Mouse (Mus musculus): ENCODE measurements at regions not wholly inside any gene's neighbourhood (a gene's known extent, or its start where the extent isn't known, plus 50 kb on each side); places are given as distances from the start of the nearest gene placed in this dataset.

- H3K4me2 ChIP-seq (ENCODE audit: low read depth, severe bottlenecking), result no peak overlapping the region
- H3K4me3 ChIP-seq (ENCODE audit: low read depth, low read length), result no peak overlapping the region
- no peaks in the 10 kb centered on the region for H3K4me1 ChIP-seq (ENCODE audit: control insufficient read depth, insufficient read depth, low read length)
- H3K9ac ChIP-seq (ENCODE audit: low read length), result no peak overlapping the region
- no peak for ATAC-seq (ENCODE audit: insufficient number of reproducible peaks, low FRiP score, low TSS enrichment, low read depth)
- H3K9me3 ChIP-seq (ENCODE audit: control insufficient read depth, low read length), result peaks cover 3% of the 10 kb centered on the region; the same call in 1 of the 2 replicates
- no peaks in the 10 kb centered on the region for H3K27me3 ChIP-seq (ENCODE audit: control insufficient read depth, insufficient read depth, low read length)
- no peak for DNase-seq (ENCODE audit: low spot score)
- 68% methylated on average over 4 of the region's 4 CpGs for WGBS
- no peaks in the 10 kb centered on the region for H3K36me3 ChIP-seq (ENCODE audit: control insufficient read depth, insufficient read depth, low read length)
- no peak overlapping the region for H3K27ac ChIP-seq (replicated peaks; ENCODE audit: low read depth, low read length)
Measured at GRCm38 (mm10) chr3:54526618-54527017, 165.7 kb downstream of the Postn start.

DNA sequence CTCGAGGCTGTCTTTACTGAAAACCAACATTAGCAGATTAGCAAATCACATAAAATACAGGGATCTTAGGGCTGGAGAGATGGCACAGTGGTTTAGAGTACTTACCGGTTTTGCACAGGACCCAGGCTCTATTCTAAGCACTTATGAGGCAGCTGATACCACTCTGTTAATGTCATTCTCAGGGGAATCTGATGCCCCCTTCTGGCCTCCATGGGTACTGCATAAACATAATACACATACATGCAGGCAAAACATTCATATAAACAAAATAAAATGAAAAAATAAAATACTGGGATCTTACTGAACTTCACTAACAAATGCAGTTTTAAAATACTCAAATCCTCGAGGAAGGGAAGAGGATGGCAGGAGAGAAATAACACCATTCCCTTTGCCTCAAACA lies 164.3 kb upstream of the Supt20 start:
- H3K4me3 ChIP-seq (ENCODE audit: low read depth, low read length), result no peak overlapping the region
- DNase-seq (ENCODE audit: low spot score) (no peak), ATAC-seq (ENCODE audit: insufficient number of reproducible peaks, low FRiP score, low TSS enrichment, low read depth) (no peak)
- 86% methylated on average over 3 of the region's 3 CpGs for WGBS
- H3K9me3 ChIP-seq (ENCODE audit: control insufficient read depth, low read length), result peaks cover 3% of the 10 kb centered on the region; the same call in 1 of the 2 replicates
- no peaks in the 10 kb centered on the region for H3K36me3 ChIP-seq (ENCODE audit: control insufficient read depth, insufficient read depth, low read length)
- no peak overlapping the region for H3K27ac ChIP-seq (replicated peaks; ENCODE audit: low read depth, low read length)
- no peak overlapping the region for H3K4me2 ChIP-seq (ENCODE audit: low read depth, severe bottlenecking)
- no peaks in the 10 kb centered on the region for H3K4me1 ChIP-seq (ENCODE audit: control insufficient read depth, insufficient read depth, low read length)
- H3K9ac ChIP-seq (ENCODE audit: low read length), result no peak overlapping the region
- H3K27me3 ChIP-seq (ENCODE audit: control insufficient read depth, insufficient read depth, low read length), result no peaks in the 10 kb centered on the region

DNA sequence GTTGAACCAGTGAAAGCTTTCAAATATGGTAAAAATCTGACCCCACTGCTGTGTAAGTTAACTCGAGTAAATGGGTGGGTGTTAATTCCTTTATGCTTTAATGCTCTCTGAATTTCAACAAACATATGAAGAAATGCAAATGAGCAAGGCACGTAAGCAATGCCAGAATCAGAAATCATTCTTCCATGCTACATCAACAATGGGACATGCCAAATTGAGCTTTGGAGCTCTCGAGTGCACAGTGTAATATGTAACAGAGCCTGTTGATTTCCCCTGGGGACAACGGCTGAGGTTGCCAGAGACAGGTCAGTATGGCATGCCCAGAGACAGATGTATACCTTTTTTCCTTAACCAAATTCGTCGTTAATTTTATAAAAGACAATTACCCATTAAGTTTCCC lies 162.4 kb upstream of the Supt20 start:
- H3K4me1 ChIP-seq (ENCODE audit: control insufficient read depth, insufficient read depth, low read length), result no peaks in the 10 kb centered on the region
- H3K27me3 ChIP-seq (ENCODE audit: control insufficient read depth, insufficient read depth, low read length), result no peaks in the 10 kb centered on the region
- peaks cover 3% of the 10 kb centered on the region; the same call in 1 of the 2 replicates for H3K9me3 ChIP-seq (ENCODE audit: control insufficient read depth, low read length)
- H3K36me3 ChIP-seq (ENCODE audit: control insufficient read depth, insufficient read depth, low read length), result no peaks in the 10 kb centered on the region
- no peak overlapping the region for H3K27ac ChIP-seq (replicated peaks; ENCODE audit: low read depth, low read length)
- no peak overlapping the region for H3K9ac ChIP-seq (ENCODE audit: low read length)
- WGBS, result 78% methylated on average over 6 of the region's 6 CpGs
- no peak for ATAC-seq (ENCODE audit: insufficient number of reproducible peaks, low FRiP score, low TSS enrichment, low read depth)
- H3K4me3 ChIP-seq (ENCODE audit: low read depth, low read length), result no peak overlapping the region
- no peak for DNase-seq (ENCODE audit: low spot score)
- H3K4me2 ChIP-seq (ENCODE audit: low read depth, severe bottlenecking), result no peak overlapping the region

- WGBS, result 86% methylated on average over 7 of the region's 7 CpGs
- Histone ChIP-seq H3K4me3 (ENCODE audit: low read depth, low read length) (no peak overlapping the region), H3K27me3 (ENCODE audit: control insufficient read depth, insufficient read depth, low read length) (no peaks in the 10 kb centered on the region), H3K9ac (ENCODE audit: low read length) (no peak overlapping the region), H3K4me2 (ENCODE audit: low read depth, severe bottlenecking) (no peak overlapping the region), H3K36me3 (ENCODE audit: control insufficient read depth, insufficient read depth, low read length) (no peaks in the 10 kb centered on the region), H3K4me1 (ENCODE audit: control insufficient read depth, insufficient read depth, low read length) (no peaks in the 10 kb centered on the region), H3K9me3 (ENCODE audit: control insufficient read depth, low read length) (no peaks in the 10 kb centered on the region), H3K27ac (replicated peaks; ENCODE audit: low read depth, low read length) (no peak overlapping the region)
- ATAC-seq (ENCODE audit: insufficient number of reproducible peaks, low FRiP score, low TSS enrichment, low read depth), result no peak
- no peak for DNase-seq (ENCODE audit: low spot score)
Measured at GRCm38 (mm10) chr3:54535361-54535760, 157.2 kb upstream of the Supt20 start.

DNA sequence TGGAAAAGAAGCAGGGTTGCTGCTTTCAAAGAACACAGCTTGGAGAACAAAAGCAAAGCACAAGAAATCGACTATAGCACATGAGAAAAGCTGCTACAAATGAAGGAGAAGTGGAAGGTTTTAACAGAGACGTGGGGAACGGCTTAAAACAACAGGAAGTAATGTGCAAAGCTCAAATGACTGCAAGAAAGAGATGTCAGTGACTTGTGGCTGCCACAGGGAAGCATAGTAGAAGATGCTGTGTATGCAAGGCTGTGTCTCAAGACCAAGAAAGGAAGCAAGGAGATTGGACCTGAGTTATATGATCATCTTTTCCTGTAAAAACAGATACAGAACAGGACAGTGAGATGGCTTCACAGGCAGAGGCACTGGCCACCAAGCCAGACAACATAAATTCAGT lies 154.6 kb upstream of the Supt20 start:
- Histone ChIP-seq H3K4me1 (ENCODE audit: control insufficient read depth, insufficient read depth, low read length) (no peaks in the 10 kb centered on the region), H3K4me3 (ENCODE audit: low read depth, low read length) (no peak overlapping the region), H3K4me2 (ENCODE audit: low read depth, severe bottlenecking) (no peak overlapping the region), H3K36me3 (ENCODE audit: control insufficient read depth, insufficient read depth, low read length) (no peaks in the 10 kb centered on the region), H3K9ac (ENCODE audit: low read length) (no peak overlapping the region), H3K27me3 (ENCODE audit: control insufficient read depth, insufficient read depth, low read length) (no peaks in the 10 kb centered on the region), H3K27ac (replicated peaks; ENCODE audit: low read depth, low read length) (no peak overlapping the region), H3K9me3 (ENCODE audit: control insufficient read depth, low read length) (peaks cover 3% of the 10 kb centered on the region; the same call in 1 of the 2 replicates)
- 52% methylated on average over 3 of the region's 3 CpGs for WGBS
- DNase-seq (ENCODE audit: low spot score) (no peak), ATAC-seq (ENCODE audit: insufficient number of reproducible peaks, low FRiP score, low TSS enrichment, low read depth) (no peak)

- Histone ChIP-seq H3K27ac (replicated peaks; ENCODE audit: low read depth, low read length) (no peak overlapping the region), H3K9me3 (ENCODE audit: control insufficient read depth, low read length) (peaks cover 4% of the 10 kb centered on the region; the same call in 1 of the 2 replicates), H3K9ac (ENCODE audit: low read length) (no peak overlapping the region), H3K4me1 (ENCODE audit: control insufficient read depth, insufficient read depth, low read length) (no peaks in the 10 kb centered on the region), H3K27me3 (ENCODE audit: control insufficient read depth, insufficient read depth, low read length) (no peaks in the 10 kb centered on the region), H3K4me3 (ENCODE audit: low read depth, low read length) (no peak overlapping the region), H3K4me2 (ENCODE audit: low read depth, severe bottlenecking) (no peak overlapping the region), H3K36me3 (ENCODE audit: control insufficient read depth, insufficient read depth, low read length) (no peaks in the 10 kb centered on the region)
- WGBS, result 50% methylated on average over 3 of the region's 3 CpGs
- no peak for ATAC-seq (ENCODE audit: insufficient number of reproducible peaks, low FRiP score, low TSS enrichment, low read depth)
- no peak for DNase-seq (ENCODE audit: low spot score)
Measured at GRCm38 (mm10) chr3:54540540-54541080, 152.0 kb upstream of the Supt20 start.

GRCm38 (mm10) chr3:54541389-54541788 lies 151.2 kb upstream of the Supt20 start:
- ATAC-seq (ENCODE audit: insufficient number of reproducible peaks, low FRiP score, low TSS enrichment, low read depth), result no peak
- Histone ChIP-seq H3K4me1 (ENCODE audit: control insufficient read depth, insufficient read depth, low read length) (no peaks in the 10 kb centered on the region), H3K4me3 (ENCODE audit: low read depth, low read length) (no peak overlapping the region), H3K27me3 (ENCODE audit: control insufficient read depth, insufficient read depth, low read length) (no peaks in the 10 kb centered on the region), H3K27ac (replicated peaks; ENCODE audit: low read depth, low read length) (no peak overlapping the region), H3K9me3 (ENCODE audit: control insufficient read depth, low read length) (peaks cover 4% of the 10 kb centered on the region; the same call in 1 of the 2 replicates), H3K36me3 (ENCODE audit: control insufficient read depth, insufficient read depth, low read length) (no peaks in the 10 kb centered on the region), H3K4me2 (ENCODE audit: low read depth, severe bottlenecking) (no peak overlapping the region), H3K9ac (ENCODE audit: low read length) (no peak overlapping the region)
- WGBS, result 93% methylated on average over 5 of the region's 5 CpGs
- no peak for DNase-seq (ENCODE audit: low spot score)

GRCm38 (mm10) chr3:54545393-54545792 lies 147.2 kb upstream of the Supt20 start:
- DNase-seq (ENCODE audit: low spot score), result no peak
- Histone ChIP-seq H3K27ac (replicated peaks; ENCODE audit: low read depth, low read length) (no peak overlapping the region), H3K36me3 (ENCODE audit: control insufficient read depth, insufficient read depth, low read length) (no peaks in the 10 kb centered on the region), H3K9ac (ENCODE audit: low read length) (no peak overlapping the region), H3K4me1 (ENCODE audit: control insufficient read depth, insufficient read depth, low read length) (no peaks in the 10 kb centered on the region), H3K27me3 (ENCODE audit: control insufficient read depth, insufficient read depth, low read length) (no peaks in the 10 kb centered on the region), H3K4me2 (ENCODE audit: low read depth, severe bottlenecking) (no peak overlapping the region), H3K9me3 (ENCODE audit: control insufficient read depth, low read length) (peaks cover 4% of the 10 kb centered on the region; the same call in 1 of the 2 replicates), H3K4me3 (ENCODE audit: low read depth, low read length) (no peak overlapping the region)
- no peak for ATAC-seq (ENCODE audit: insufficient number of reproducible peaks, low FRiP score, low TSS enrichment, low read depth)

DNA sequence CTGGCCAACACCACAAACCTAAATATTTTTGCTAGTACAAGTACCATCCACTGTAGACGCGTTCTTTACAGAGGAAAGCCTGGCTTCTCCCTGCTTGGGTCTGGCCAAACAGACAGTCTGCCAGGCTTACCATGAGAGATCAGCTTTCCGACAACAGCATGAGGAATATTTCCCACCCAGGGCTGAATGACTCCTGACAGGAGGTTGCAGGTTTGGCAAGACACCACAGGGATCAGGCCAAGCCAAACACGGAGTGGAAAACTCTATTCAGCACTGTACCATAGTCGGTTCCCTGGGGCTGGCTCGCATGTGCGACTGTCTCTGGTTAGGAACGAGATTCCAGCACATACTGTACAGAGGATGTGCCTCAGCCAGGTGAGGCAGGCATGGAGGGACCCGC lies 140.7 kb upstream of the Supt20 start:
- Histone ChIP-seq H3K27me3 (ENCODE audit: control insufficient read depth, insufficient read depth, low read length) (no peaks in the 10 kb centered on the region), H3K9ac (ENCODE audit: low read length) (no peak overlapping the region), H3K9me3 (ENCODE audit: control insufficient read depth, low read length) (no peaks in the 10 kb centered on the region), H3K27ac (replicated peaks; ENCODE audit: low read depth, low read length) (no peak overlapping the region), H3K36me3 (ENCODE audit: control insufficient read depth, insufficient read depth, low read length) (no peaks in the 10 kb centered on the region), H3K4me1 (ENCODE audit: control insufficient read depth, insufficient read depth, low read length) (no peaks in the 10 kb centered on the region), H3K4me3 (ENCODE audit: low read depth, low read length) (no peak overlapping the region), H3K4me2 (ENCODE audit: low read depth, severe bottlenecking) (no peak overlapping the region)
- DNase-seq (ENCODE audit: low spot score) (no peak), ATAC-seq (ENCODE audit: insufficient number of reproducible peaks, low FRiP score, low TSS enrichment, low read depth) (no peak)
- 84% methylated on average over 9 of the region's 9 CpGs for WGBS

Data from limb, embryonic 11.5 days (tissue).